Mouse (Mus musculus) NIH3T3 (cell line): Measurements from ENCODE around the gene Eef1a1.
A peak's percentile ranks its signal among the peaks of the same experiment; 100 is the strongest.
"Not testable (repeated sequence)": the region's sequence is repeated elsewhere in the genome, so short reads cannot be mapped to it uniquely, and the experiment has no call there.

ENCODE experiments used
- DNase-seq: peaks from one replicate; pipeline ENCODE4 v3.0.0-alpha.2; 2012; ENCODE audit warnings: low read depth

The Eef1a1 gene

GRCm38 (mm10) chr9:78508106-78508786, 19.3 kb upstream of the Eef1a1 start:
- no peak for DNase-seq

- DNase-seq, result no peak
Observed at GRCm38 (mm10) chr9:78506722-78507077, 17.7 kb upstream of the Eef1a1 start.

DNA sequence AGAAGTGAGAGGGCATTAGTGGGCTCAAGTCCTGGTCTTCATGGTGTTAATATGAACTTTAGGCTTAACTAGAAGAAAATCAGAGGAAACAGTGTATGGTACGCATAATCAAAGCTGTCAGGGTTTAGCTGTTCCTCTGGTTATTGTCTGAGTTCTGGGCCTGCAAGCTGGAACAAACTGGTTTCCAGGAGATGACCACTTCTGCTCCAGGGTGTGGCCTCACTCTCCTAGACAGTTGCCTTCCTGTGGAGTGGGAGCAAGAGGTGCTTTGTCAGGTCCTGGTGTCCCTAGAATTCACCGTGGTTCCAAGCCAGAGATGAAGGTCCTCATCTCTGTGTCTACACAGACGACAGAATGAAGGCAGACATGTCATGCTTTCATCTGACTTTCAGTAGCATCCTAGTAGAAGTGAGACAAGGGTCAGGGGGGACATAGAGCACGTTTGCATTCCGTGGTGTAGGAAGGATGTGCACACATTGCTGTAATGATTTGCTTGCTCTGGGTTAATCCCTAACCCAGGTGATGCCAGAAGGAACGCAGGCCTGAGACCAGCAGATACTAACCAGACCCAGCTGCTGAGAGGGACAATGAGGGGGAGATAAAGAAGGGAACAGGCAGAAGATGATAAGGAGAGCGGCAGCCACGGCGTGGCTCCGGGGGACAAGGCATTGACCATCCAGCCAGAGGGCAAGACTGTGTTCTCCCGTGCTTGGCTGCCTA, 17.2 kb upstream of the Eef1a1 start:
- DNase-seq, result no peak

- no peak for DNase-seq
Observed at GRCm38 (mm10) chr9:78505223-78505622, 16.3 kb upstream of the Eef1a1 start.

GRCm38 (mm10) chr9:78504679-78505078, 15.7 kb upstream of the Eef1a1 start:
- no peak for DNase-seq

GRCm38 (mm10) chr9:78504133-78504532, 15.2 kb upstream of the Eef1a1 start:
- DNase-seq, result no peak

- DNase-seq, result peak; percentile 22
Observed at GRCm38 (mm10) chr9:78503223-78504079, 14.5 kb upstream of the Eef1a1 start.

DNA sequence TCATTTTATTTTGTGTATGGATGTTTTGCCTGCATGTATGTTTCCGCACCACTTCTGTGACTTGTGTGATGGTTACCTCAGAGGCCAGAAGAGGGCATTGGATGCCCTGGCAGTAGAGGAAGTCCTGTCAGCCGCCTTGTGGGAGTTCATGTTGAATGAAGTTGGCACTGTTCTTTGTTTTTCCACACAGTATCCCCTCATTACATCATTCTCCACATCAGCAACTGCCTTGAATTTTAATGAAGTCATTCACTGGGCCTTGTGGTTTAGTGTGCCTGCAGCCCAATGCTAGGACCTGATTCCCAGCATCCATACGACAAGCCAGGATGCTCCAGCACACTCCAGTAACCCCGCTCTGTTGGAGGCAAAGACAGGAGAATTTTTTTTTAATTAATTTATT, 12.3 kb upstream of the Eef1a1 start:
- peak; percentile 16 for DNase-seq

GRCm38 (mm10) chr9:78500386-78500785, 11.4 kb upstream of the Eef1a1 start:
- DNase-seq, result no peak

- DNase-seq, result no peak
Observed at GRCm38 (mm10) chr9:78493171-78493570, 4.2 kb upstream of the Eef1a1 start.

GRCm38 (mm10) chr9:78492254-78492653, 3.3 kb upstream of the Eef1a1 start:
- DNase-seq, result no peak

DNA sequence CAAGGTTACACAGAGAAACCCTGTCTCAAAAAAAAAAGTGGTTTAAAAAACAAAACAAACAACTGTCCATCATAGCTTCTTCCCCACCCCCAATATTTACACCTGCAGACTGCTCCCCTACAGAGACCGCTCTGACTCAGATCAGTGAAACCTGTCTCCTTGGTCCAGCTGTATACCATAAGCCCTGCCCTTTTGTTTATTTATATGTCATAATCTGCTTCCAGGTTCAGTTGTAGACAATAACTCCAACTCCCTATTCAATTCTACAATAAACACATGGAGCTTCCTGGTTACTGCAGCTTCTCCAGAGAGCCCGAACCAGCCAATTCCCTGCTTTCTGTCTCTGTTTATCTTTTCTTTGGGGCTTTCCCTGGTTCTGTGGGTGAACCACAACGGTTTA, 2.2 kb upstream of the Eef1a1 start:
- DNase-seq, result no peak

GRCm38 (mm10) chr9:78488021-78488420, 930 bp downstream of the Eef1a1 start:
- not testable (repeated sequence) for DNase-seq

DNA sequence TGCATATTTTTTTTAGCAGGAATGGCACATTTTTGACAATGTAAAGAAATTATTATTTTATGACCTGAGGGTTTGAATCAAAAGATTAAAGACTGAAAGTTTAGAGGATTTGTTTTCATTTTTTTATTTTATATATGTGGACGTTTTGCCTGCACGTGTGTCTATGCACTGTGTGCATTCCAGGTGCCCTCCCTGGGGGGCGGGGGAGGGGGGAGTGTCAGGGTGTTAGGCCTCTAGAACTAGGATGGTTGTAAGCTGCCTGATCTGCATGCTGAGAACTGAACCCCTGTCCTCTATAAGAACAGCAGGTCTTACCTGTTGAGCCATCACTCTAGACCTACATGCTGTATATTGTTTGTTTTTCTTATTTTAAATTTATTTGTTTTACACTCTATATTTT, 4.3 kb downstream of the Eef1a1 start:
- DNase-seq, result no peak

- DNase-seq, result no peak
Observed at GRCm38 (mm10) chr9:78482386-78482785, 6.6 kb downstream of the Eef1a1 start.

GRCm38 (mm10) chr9:78481423-78482331, 7.3 kb downstream of the Eef1a1 start:
- DNase-seq, result peak; percentile 97

DNA sequence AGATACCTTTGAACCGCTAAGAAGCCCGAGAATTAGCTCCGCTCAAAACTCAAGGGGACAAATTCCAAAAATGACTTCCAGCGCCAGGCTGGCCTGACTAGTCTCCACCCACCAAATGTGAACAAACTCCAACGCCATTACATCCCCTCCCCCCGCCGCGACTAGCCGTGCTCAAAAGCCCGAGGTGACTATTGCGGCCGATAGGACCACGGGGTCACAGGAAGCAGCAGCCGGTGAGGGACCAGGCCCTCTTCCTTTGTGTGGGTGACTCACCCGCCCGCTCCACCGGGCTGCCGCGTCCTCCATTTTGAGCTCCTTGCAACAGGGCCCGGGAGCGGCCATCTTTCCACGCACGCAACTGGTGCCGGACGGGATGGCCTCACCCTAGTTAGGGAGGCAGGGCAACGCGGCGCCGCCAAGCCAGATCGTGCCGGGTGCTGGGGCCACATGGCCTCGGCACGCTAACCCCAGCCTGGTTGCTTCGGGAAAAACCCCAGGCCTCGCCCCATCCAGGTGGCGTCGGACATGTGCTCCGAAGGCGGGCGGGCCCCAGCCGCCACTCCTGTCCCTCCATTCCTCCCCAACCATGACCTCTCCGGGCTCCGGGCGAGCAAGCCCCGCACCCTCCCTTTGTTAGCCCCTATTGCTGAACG, 8.1 kb downstream of the Eef1a1 start:
- peak; percentile 86 for DNase-seq

- DNase-seq, result not testable (repeated sequence)
Observed at GRCm38 (mm10) chr9:78480227-78480626, 8.7 kb downstream of the Eef1a1 start.

DNA sequence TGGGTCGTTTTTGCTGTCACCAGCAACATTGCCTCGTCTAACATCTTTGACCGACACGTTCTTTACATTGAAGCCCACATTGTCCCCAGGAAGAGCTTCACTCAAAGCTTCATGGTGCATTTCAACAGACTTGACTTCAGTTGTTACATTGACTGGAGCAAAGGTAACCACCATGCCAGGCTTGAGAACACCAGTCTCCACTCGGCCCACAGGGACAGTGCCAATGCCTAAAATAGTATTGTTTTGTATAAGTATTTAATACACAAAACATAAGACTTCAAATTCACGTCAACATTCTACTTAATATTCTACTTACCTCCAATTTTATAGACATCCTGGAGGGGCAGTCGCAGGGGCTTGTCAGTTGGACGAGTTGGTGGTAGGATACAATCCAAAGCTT, 9.6 kb downstream of the Eef1a1 start:
- not testable (repeated sequence) for DNase-seq

- not testable (repeated sequence) for DNase-seq
Observed at GRCm38 (mm10) chr9:78478009-78478605, 10.8 kb downstream of the Eef1a1 start.
